Mouse (Mus musculus): ENCODE results near the gene Sobp.

The Sobp gene

DNA sequence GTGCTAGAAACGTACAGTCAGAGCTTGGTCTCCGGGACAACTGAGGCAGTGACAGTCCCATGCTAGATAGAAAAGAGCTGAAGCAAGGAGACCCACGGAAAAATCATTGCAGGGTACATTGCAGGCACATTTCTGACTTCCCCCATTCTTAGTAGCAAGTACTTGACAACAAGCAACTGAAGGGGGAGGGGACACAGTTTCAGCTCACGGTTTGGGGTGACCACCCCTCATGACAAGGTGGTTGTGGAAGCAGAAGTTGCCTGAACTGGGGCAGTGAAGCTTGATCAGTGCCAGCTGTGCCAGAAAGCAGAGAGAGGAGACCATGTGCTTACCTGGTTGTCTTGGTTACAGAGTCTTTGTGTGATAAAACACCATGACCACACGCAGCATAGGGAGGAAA, 220.7 kb downstream of the Sobp start:
- no peak for DNase-seq (ENCODE audit: extremely low spot score, low spot score)

Data from neural tube, embryonic 10.5 days (tissue).